Comparison of ENCODE assay signal across 9 mouse cellular contexts in genomic region chr2:173338671-173339070, GRCm38 (mm10).
DNase-seq lines count a peak whose midpoint lies in the region; ATAC-seq and TF ChIP-seq lines count a peak whose summit lies in the region.
"Had no signal": no experiment of that assay in that cellular context is flagged by ENCODE, and none has a peak within 500 bp of the region (broad histone marks: within the 10 kb centered on the region; RNA-seq: fewer than 3 reads in every experiment).

No protein-coding gene starts in this region.

- 44% methylated on average over 5 of the region's 5 CpGs for WGBS in heart, embryonic 15.5 days
- WGBS in limb, embryonic 13.5 days = 29% methylated on average over 5 of the region's 5 CpGs

- H3K9me3 ChIP-seq in heart, embryonic 15.5 days (replicated peaks) = no peaks in the 10 kb centered on the region
- no peaks in the 10 kb centered on the region for H3K9me3 ChIP-seq in limb, embryonic 13.5 days
- H3K9me3 ChIP-seq: hindbrain, embryonic 12.5 days had no signal

- no peak overlapping the region for H3K4me2 ChIP-seq in heart, embryonic 15.5 days
- no peak overlapping the region for H3K4me2 ChIP-seq in limb, embryonic 13.5 days (replicated peaks)
- H3K4me2 ChIP-seq: hindbrain, embryonic 12.5 days had no signal

- H3K9ac ChIP-seq in heart, embryonic 15.5 days = no peak overlapping the region
- no peak overlapping the region for H3K9ac ChIP-seq in limb, embryonic 13.5 days
- H3K9ac ChIP-seq: hindbrain, embryonic 12.5 days had no signal

- H3K4me3 ChIP-seq in heart, embryonic 15.5 days = no peak overlapping the region
- H3K4me3 ChIP-seq in limb, embryonic 13.5 days = no peak overlapping the region
- H3K4me3 ChIP-seq: hindbrain, embryonic 12.5 days had no signal

- peak; percentile 33; the same call in 1 of the 2 replicates for ATAC-seq in heart, embryonic 15.5 days (replicated peaks; ENCODE audit: insufficient number of reproducible peaks, insufficient read depth, low FRiP score, low read depth)
- 0 out of 2 replicates have a peak, but pooled peaks have one; percentile 2 for ATAC-seq in limb, embryonic 13.5 days (ENCODE audit: low FRiP score, low read depth)

- peak overlapping the region; percentile 70 for H3K27ac ChIP-seq in heart, embryonic 15.5 days
- peak overlapping the region; percentile 73 for H3K27ac ChIP-seq in limb, embryonic 13.5 days
- H3K27ac ChIP-seq: hindbrain, embryonic 12.5 days had no signal

- peak; percentile 52 for DNase-seq in adrenal gland, adult 2 months
- DNase-seq in adrenal gland, postnatal 4 days (ENCODE audit: low spot score in 2 of 2) = no peak
- peak; percentile 62 for DNase-seq in brain, embryonic 14.5 days (ENCODE audit: low read depth)
- DNase-seq in cerebellum, adult 11-12 months = no peak
- no peak for DNase-seq in left cerebral cortex, adult 8-10 months (ENCODE audit: low spot score in 2 of 2)
- DNase-seq in cerebellum, postnatal 36 days = no peak

- H3K36me3 ChIP-seq in heart, embryonic 15.5 days = no peaks in the 10 kb centered on the region
- no peaks in the 10 kb centered on the region for H3K36me3 ChIP-seq in limb, embryonic 13.5 days
- H3K36me3 ChIP-seq: hindbrain, embryonic 12.5 days had no signal

- H3K4me1 ChIP-seq in heart, embryonic 15.5 days (replicated peaks) = peaks cover 74% of the 10 kb centered on the region
- peaks cover 96% of the 10 kb centered on the region for H3K4me1 ChIP-seq in limb, embryonic 13.5 days

- no peak for TF ChIP-seq CTCF in brain, embryonic 14.5 days (IDR thresholded peaks at IDR 0.05; ENCODE audit: borderline replicate concordance, extremely low read depth, insufficient read depth, insufficient read length)

- TF ChIP-seq POLR2A in brain, embryonic 14.5 days (IDR thresholded peaks at IDR 0.05; ENCODE audit: borderline replicate concordance, extremely low read depth, insufficient read depth, insufficient read length, poor library complexity, severe bottlenecking) = no peak

- no peaks in the 10 kb centered on the region for H3K27me3 ChIP-seq in heart, embryonic 15.5 days
- H3K27me3 ChIP-seq in limb, embryonic 13.5 days = peaks cover 16% of the 10 kb centered on the region

Comparison
In these comparisons a context has a peak if more than half of its experiments do, and no peak if none do; other contexts are left out.
1. DNase-seq: peak in adrenal gland, adult 2 months (single experiment) and brain, embryonic 14.5 days (single experiment); none in adrenal gland, postnatal 4 days (0 of 2), cerebellum, adult 11-12 months (single experiment), left cerebral cortex, adult 8-10 months (0 of 2) and cerebellum, postnatal 36 days (0 of 2).